Mouse (Mus musculus) myocyte (in vitro differentiated cells): Measurements from ENCODE around the gene Tesc. TPM values are rescaled to one million over a fixed set of nuclear protein-coding genes. Genes with fewer than 3 reads are reported as not detected.

Experiments
- H3K27me3 ChIP-seq: one replicate; pipeline ENCODE4 v1.6.1; 2011; ENCODE audit not compliant: control insufficient read depth, insufficient read depth, insufficient read length
- H3K36me3 ChIP-seq: one replicate; pipeline ENCODE4 v1.6.1; 2011; ENCODE audit not compliant: control insufficient read depth, insufficient read depth
- H3K4me2 ChIP-seq: one replicate; pipeline ENCODE4 v1.6.1; 2011; ENCODE audit warnings: low read depth, control low read depth
- H3K4me3 ChIP-seq: one replicate; pipeline ENCODE4 v1.5.1; 2011; ENCODE audit warnings: mild to moderate bottlenecking, control low read depth, moderate library complexity
- H3K79me2 ChIP-seq: one replicate; pipeline ENCODE4 v1.6.1; 2011; ENCODE audit not compliant: control insufficient read depth, insufficient read depth
- H3ac ChIP-seq: one replicate; pipeline ENCODE4 v1.6.1; 2011; ENCODE audit not compliant: control insufficient read depth, insufficient read length
- CEBPB ChIP-seq: IDR thresholded peaks from 2 replicates; pipeline ENCODE4 v1.6.1; 2011; ENCODE audit warnings: mild to moderate bottlenecking, moderate library complexity; ENCODE audit not compliant: poor library complexity, insufficient read depth, severe bottlenecking
- E2F4 ChIP-seq: IDR thresholded peaks from one replicate; pipeline ENCODE4 v1.6.1; 2011; ENCODE audit warnings: mild to moderate bottlenecking, control low read depth, moderate library complexity; ENCODE audit not compliant: insufficient read depth
- MAX ChIP-seq: IDR thresholded peaks from one replicate; pipeline ENCODE4 v1.6.1; 2011; ENCODE audit warnings: low read depth, mild to moderate bottlenecking, control low read depth
- MYOD1 ChIP-seq, 3 experiments: IDR thresholded peaks; one replicate each; pipeline ENCODE4 v1.6.1; 2011; ENCODE audit warnings: control low read depth in 2 of 3, low read depth in 2 of 3, mild to moderate bottlenecking in 2 of 3, moderate library complexity in 1 of 3; ENCODE audit not compliant: insufficient read length in 2 of 3, control insufficient read depth in 1 of 3
- MYOG ChIP-seq, 3 experiments: IDR thresholded peaks; one replicate each; pipeline ENCODE4 v1.6.1; 2011; ENCODE audit warnings: control low read depth in 2 of 3, low read depth in 2 of 3, mild to moderate bottlenecking in 2 of 3; ENCODE audit not compliant: insufficient read length in 2 of 3, control insufficient read depth in 1 of 3, insufficient read depth in 1 of 3
- POLR2A ChIP-seq: IDR thresholded peaks from one replicate; pipeline ENCODE4 v1.6.1; 2011; ENCODE audit warnings: low read depth, mild to moderate bottlenecking, control low read depth, moderate library complexity; ENCODE audit not compliant: insufficient read length
- POLR2AphosphoS2 ChIP-seq: IDR thresholded peaks from one replicate; pipeline ENCODE4 v1.6.1; 2011; ENCODE audit warnings: low read depth, control low read depth; ENCODE audit not compliant: insufficient read length
- REST ChIP-seq: IDR thresholded peaks from one replicate; pipeline ENCODE4 v1.6.1; 2011; ENCODE audit warnings: mild to moderate bottlenecking, control low read depth, moderate library complexity; ENCODE audit not compliant: insufficient read depth, insufficient read length
- SRF ChIP-seq: IDR thresholded peaks from one replicate; pipeline ENCODE4 v1.6.1; 2011; ENCODE audit warnings: low read depth; ENCODE audit not compliant: control insufficient read depth, insufficient read length
- TCF12 ChIP-seq: IDR thresholded peaks from one replicate; pipeline ENCODE4 v1.6.1; 2011; ENCODE audit warnings: mild to moderate bottlenecking, control low read depth; ENCODE audit not compliant: poor library complexity, insufficient read depth, severe bottlenecking
- TCF3 ChIP-seq: IDR thresholded peaks from one replicate; pipeline ENCODE4 v1.6.1; 2011; ENCODE audit warnings: low read depth, control low read depth; ENCODE audit not compliant: insufficient read length
- USF1 ChIP-seq: IDR thresholded peaks from one replicate; pipeline ENCODE4 v1.6.1; 2011; ENCODE audit warnings: low read depth, mild to moderate bottlenecking, control low read depth, moderate library complexity
- polyA plus RNA-seq: library from polyadenylated mRNA; unstranded; fragments of >200 nt; fragmentation: generic; extraction: Trizol; gene quantifications from one replicate; pipeline ENCODE4 v1.2.1, GENCODE M21; 2012; ENCODE audit warnings: missing spikeins

The Tesc gene
- polyA plus RNA-seq, 1 experiment: 3.1 TPM

GRCm38 (mm10) chr5:118023053-118023452 lies 4.5 kb upstream of the Tesc start:
- Histone ChIP-seq H3K27me3 (peaks cover 60% of the 10 kb centered on the region), H3ac (no peak overlapping the region), H3K4me2 (no peak overlapping the region)

GRCm38 (mm10) chr5:118025880-118026279 lies 1.7 kb upstream of the Tesc start:
- no peaks in the 10 kb centered on the region for H3K79me2 ChIP-seq
- TF ChIP-seq USF1 (no peak), POLR2AphosphoS2 (no peak), MYOD1 (IDR thresholded peaks at IDR 0.05; ENCODE audit: control insufficient read depth in 1 of 3, insufficient read length in 2 of 3, low read depth in 2 of 3) (no peak), E2F4 (no peak), MAX (no peak), MYOG (IDR thresholded peaks at IDR 0.05; ENCODE audit: control insufficient read depth in 1 of 3, insufficient read depth in 1 of 3, insufficient read length in 2 of 3, low read depth in 2 of 3) (no peak), POLR2A (no peak), TCF12 (no peak), TCF3 (no peak)
- peaks cover 48% of the 10 kb centered on the region for H3K27me3 ChIP-seq
- H3ac ChIP-seq: no peak overlapping the region
- no peak overlapping the region for H3K4me3 ChIP-seq
- H3K4me2 ChIP-seq: no peak overlapping the region
- no peaks in the 10 kb centered on the region for H3K36me3 ChIP-seq

More at GRCm38 (mm10) chr5:118023053-118023452, 4.5 kb upstream of the Tesc start:
- H3K36me3 ChIP-seq: no peaks in the 10 kb centered on the region
- TF ChIP-seq MYOG (IDR thresholded peaks at IDR 0.05; ENCODE audit: control insufficient read depth in 1 of 3, insufficient read depth in 1 of 3, insufficient read length in 2 of 3, low read depth in 2 of 3): no peak
- no peak for TF ChIP-seq E2F4
- TF ChIP-seq POLR2AphosphoS2: no peak
- no peak for TF ChIP-seq SRF
- TF ChIP-seq MYOD1 (IDR thresholded peaks at IDR 0.05; ENCODE audit: control insufficient read depth in 1 of 3, insufficient read length in 2 of 3, low read depth in 2 of 3): no peak
- TF ChIP-seq TCF12: no peak
- TF ChIP-seq MAX: no peak
- TF ChIP-seq REST: no peak
- TF ChIP-seq CEBPB: no peak
- TF ChIP-seq TCF3: no peak
- no peak for TF ChIP-seq USF1
- no peak for TF ChIP-seq POLR2A
- H3K4me3 ChIP-seq: no peak overlapping the region
- H3K79me2 ChIP-seq: no peaks in the 10 kb centered on the region

GRCm38 (mm10) chr5:118026343-118026742 lies 1.2 kb upstream of the Tesc start:
- TF ChIP-seq TCF12: no peak
- no peak for TF ChIP-seq CEBPB
- no peak for TF ChIP-seq MYOG (IDR thresholded peaks at IDR 0.05; ENCODE audit: control insufficient read depth in 1 of 3, insufficient read depth in 1 of 3, insufficient read length in 2 of 3, low read depth in 2 of 3)
- TF ChIP-seq MYOD1 (IDR thresholded peaks at IDR 0.05; ENCODE audit: control insufficient read depth in 1 of 3, insufficient read length in 2 of 3, low read depth in 2 of 3): no peak
- no peak for TF ChIP-seq POLR2A
- no peaks in the 10 kb centered on the region for H3K36me3 ChIP-seq
- H3K4me2 ChIP-seq: no peak overlapping the region
- no peaks in the 10 kb centered on the region for H3K79me2 ChIP-seq
- H3K4me3 ChIP-seq: no peak overlapping the region
- peaks cover 48% of the 10 kb centered on the region for H3K27me3 ChIP-seq
- no peak overlapping the region for H3ac ChIP-seq

GRCm38 (mm10) chr5:118027101-118027697 lies 344 bp upstream of the Tesc start:
- no peak overlapping the region for H3ac ChIP-seq
- no peak overlapping the region for H3K4me2 ChIP-seq
- TF ChIP-seq MAX: no peak
- no peak for TF ChIP-seq MYOD1 (IDR thresholded peaks at IDR 0.05; ENCODE audit: control insufficient read depth in 1 of 3, insufficient read length in 2 of 3, low read depth in 2 of 3)
- TF ChIP-seq POLR2A: no peak
- no peak for TF ChIP-seq E2F4
- no peak for TF ChIP-seq TCF3
- no peak for TF ChIP-seq USF1
- no peak for TF ChIP-seq CEBPB
- TF ChIP-seq TCF12: no peak
- TF ChIP-seq SRF: no peak
- TF ChIP-seq POLR2AphosphoS2: no peak
- no peak for TF ChIP-seq MYOG (IDR thresholded peaks at IDR 0.05; ENCODE audit: control insufficient read depth in 1 of 3, insufficient read depth in 1 of 3, insufficient read length in 2 of 3, low read depth in 2 of 3)
- TF ChIP-seq REST: no peak
- no peaks in the 10 kb centered on the region for H3K36me3 ChIP-seq
- no peaks in the 10 kb centered on the region for H3K79me2 ChIP-seq
- no peak overlapping the region for H3K4me3 ChIP-seq
- H3K27me3 ChIP-seq: peaks cover 48% of the 10 kb centered on the region

- H3K4me3 ChIP-seq: peak overlapping the region; percentile 10
- TF ChIP-seq MAX (no peak), TCF3 (no peak), MYOG (IDR thresholded peaks at IDR 0.05; ENCODE audit: control insufficient read depth in 1 of 3, insufficient read depth in 1 of 3, insufficient read length in 2 of 3, low read depth in 2 of 3) (no peak), USF1 (no peak), TCF12 (no peak), E2F4 (no peak), POLR2AphosphoS2 (no peak), CEBPB (no peak), REST (no peak), POLR2A (no peak), SRF (no peak), MYOD1 (IDR thresholded peaks at IDR 0.05; ENCODE audit: control insufficient read depth in 1 of 3, insufficient read length in 2 of 3, low read depth in 2 of 3) (no peak)
- no peak overlapping the region for H3ac ChIP-seq
- H3K36me3 ChIP-seq: no peaks in the 10 kb centered on the region
- H3K79me2 ChIP-seq: no peaks in the 10 kb centered on the region
- peaks cover 41% of the 10 kb centered on the region for H3K27me3 ChIP-seq
- H3K4me2 ChIP-seq: peak overlapping the region; percentile 82
These were observed 870 bp downstream of the Tesc start for GRCm38 (mm10) chr5:118028191-118029034.
